Comparison of ENCODE assay signal across 23 mouse cellular contexts in genomic region chr11:32303455-32303854, GRCm38 (mm10). TPM values are rescaled to one million over a fixed set of nuclear protein-coding genes. Genes with fewer than 3 reads are reported as not detected.
"Had no signal": no experiment of that assay in that cellular context is flagged by ENCODE, and none has a peak within 500 bp of the region (broad histone marks: within the 10 kb centered on the region; RNA-seq: fewer than 3 reads in every experiment).

No protein-coding gene starts in this region.

- H3K36me3 ChIP-seq: lung, embryonic 15.5 days; midbrain, embryonic 10.5 days; midbrain, embryonic 13.5 days; neural tube, embryonic 13.5 days had no signal

- DNase-seq: kidney, adult 2 months; kidney, postnatal 25 days; thymus, adult 2 months; thymus, postnatal 14 days; thymus, postnatal 4 days had no signal

- H3K27ac ChIP-seq: kidney, postnatal 0 days; liver, embryonic 14.5 days; lung, embryonic 15.5 days; midbrain, embryonic 10.5 days; midbrain, embryonic 13.5 days; neural tube, embryonic 13.5 days; stomach, postnatal 0 days had no signal

- H3K4me1 ChIP-seq: lung, embryonic 15.5 days; midbrain, embryonic 13.5 days; neural tube, embryonic 13.5 days had no signal

- H3K4me3 ChIP-seq: lung, embryonic 15.5 days; megakaryocyte, embryonic 14.5 days; midbrain, embryonic 10.5 days; midbrain, embryonic 13.5 days; myocyte; neural tube, embryonic 13.5 days had no signal

- H3K9me3 ChIP-seq: lung, embryonic 15.5 days; megakaryocyte, embryonic 14.5 days; midbrain, embryonic 10.5 days; midbrain, embryonic 13.5 days; neural tube, embryonic 13.5 days had no signal

RNA-seq across cellular contexts. Expression of gene Hbq1a, which starts 3.6 kb away (rescaled TPM):
- total RNA-seq: monocyte, adult 5-6 weeks; neutrophil, adult 5-6 weeks had no signal
- polyA plus RNA-seq: kidney, embryonic 14.5 days; kidney, postnatal 0 days; large intestine, adult 2 months; limb, embryonic 11.5 days; midbrain, embryonic 10.5 days; small intestine, adult 2 months; stomach, postnatal 0 days; thymus, adult 2 months had no signal

RNA-seq across cellular contexts. Expression of gene Hba-a2, which starts 7.2 kb away (rescaled TPM):
- polyA plus RNA-seq: myocyte had no signal

RNA-seq across cellular contexts. Expression of gene Hbq1b, which starts 16.7 kb away (rescaled TPM):
- total RNA-seq: monocyte, adult 5-6 weeks had no signal
- polyA plus RNA-seq: large intestine, adult 2 months; small intestine, adult 2 months had no signal

RNA-seq across cellular contexts. Expression of gene Hba-x, which starts 27.3 kb away (rescaled TPM):
- total RNA-seq: layer of hippocampus, adult 8-10 months; layer of hippocampus, postnatal 14 days; left cerebral cortex, postnatal 25 days; monocyte, adult 5-6 weeks; neutrophil, adult 5-6 weeks had no signal
- polyA plus RNA-seq: kidney, adult 2 months; large intestine, adult 2 months; myocyte; small intestine, adult 2 months had no signal
